Mouse (Mus musculus) midbrain, embryonic 14.5 days (tissue): Measurements from ENCODE around the gene Spata1. TPM values are rescaled to one million over a fixed set of nuclear protein-coding genes. Genes with fewer than 3 reads are reported as not detected.

Experiments used
- ATAC-seq: fragments of 200-750 bp; cut with Nextera tagmentation; 2 replicates; pipeline ENCODE4 v1.8.0; 2017; ENCODE audit warnings: moderate number of reproducible peaks, moderate library complexity; ENCODE audit not compliant: low FRiP score, low TSS enrichment
- DNase-seq: peaks from one replicate; pipeline ENCODE4 v3.0.0-alpha.2; 2015
- H3K27ac ChIP-seq: fragments of 300-500 bp; sonication (generic); replicated peaks from 2 replicates; pipeline ENCODE4 v1.5.1; 2014; ENCODE audit warnings: mild to moderate bottlenecking, low read depth, low read length, moderate library complexity
- H3K27me3 ChIP-seq: fragments of 300-500 bp; sonication (generic); 2 replicates; pipeline ENCODE4 v1.6.1; 2014; ENCODE audit warnings: low read length, control low read depth, mixed read lengths; ENCODE audit not compliant: control insufficient read depth, insufficient read depth
- H3K36me3 ChIP-seq: fragments of 300-500 bp; sonication (generic); 2 replicates; pipeline ENCODE4 v1.6.1; 2014; ENCODE audit warnings: low read length, control low read depth; ENCODE audit not compliant: control insufficient read depth, insufficient read depth
- H3K4me1 ChIP-seq: fragments of 300-500 bp; sonication (generic); 2 replicates; pipeline ENCODE4 v1.6.1; 2014; ENCODE audit warnings: mild to moderate bottlenecking, antibody characterized with exemption, low read length, control low read depth; ENCODE audit not compliant: control insufficient read depth, insufficient read depth
- H3K4me2 ChIP-seq: fragments of 300-500 bp; sonication (generic); 2 replicates; pipeline ENCODE4 v1.6.1; 2014; ENCODE audit warnings: mild to moderate bottlenecking, low read length, moderate library complexity
- H3K4me3 ChIP-seq: fragments of 300-500 bp; sonication (generic); replicated peaks from 2 replicates; pipeline ENCODE4 v1.5.1; 2014; ENCODE audit warnings: low read depth, low read length
- H3K9ac ChIP-seq: fragments of 300-500 bp; sonication (generic); replicated peaks from 2 replicates; pipeline ENCODE4 v1.6.1; 2014; ENCODE audit warnings: mild to moderate bottlenecking, low read length, moderate library complexity
- H3K9me3 ChIP-seq: fragments of 300-500 bp; sonication (generic); 2 replicates; pipeline ENCODE4 v1.6.1; 2016; ENCODE audit warnings: low read length, control low read depth, mixed read lengths; ENCODE audit not compliant: control insufficient read depth
- WGBS: fragments of 180-500 bp; shearing (Covaris S2); extraction: QIAGEN DNeasy Blood & Tissue Kit; methylation state at CpG from one replicate; pipeline ENCODE4 v1.1.7; 2014; 5-methylcytosine and 5-hydroxymethylcytosine counted together
- polyA plus RNA-seq: library from polyadenylated mRNA; unstranded; fragments of >200 nt; fragmentation: Nextera tagmentation; extraction: Ambion mirVana; gene quantifications from 2 replicates; pipeline ENCODE4 v1.2.1, GENCODE M21; 2014

Gene Spata1
- polyA plus RNA-seq, 1 experiment from 2014 or later = 4.6 TPM

- Histone ChIP-seq H3K9ac (no peak overlapping the region), H3K9me3 (no peaks in the 10 kb centered on the region), H3K4me3 (no peak overlapping the region), H3K27ac (no peak overlapping the region), H3K4me2 (no peak overlapping the region), H3K4me1 (peaks cover 3% of the 10 kb centered on the region; the same call in 1 of the 2 replicates), H3K36me3 (peaks cover 66% of the 10 kb centered on the region), H3K27me3 (no peaks in the 10 kb centered on the region)
- DNase-seq (no peak), ATAC-seq (no peak)
- 95% methylated on average over 7 of the region's 7 CpGs for WGBS
Measured at GRCm38 (mm10) chr3:146506711-146507110, 7.2 kb upstream of the Spata1 start.

- Histone ChIP-seq H3K4me1 (peaks cover 17% of the 10 kb centered on the region), H3K9ac (no peak overlapping the region), H3K27me3 (no peaks in the 10 kb centered on the region), H3K9me3 (no peaks in the 10 kb centered on the region), H3K27ac (no peak overlapping the region), H3K36me3 (peaks cover 23% of the 10 kb centered on the region), H3K4me2 (peak overlapping the region; percentile 70), H3K4me3 (peak overlapping the region; percentile 72)
- DNase-seq = no peak
- no peak for ATAC-seq
- WGBS = 57% methylated on average over 5 of the region's 5 CpGs
Measured at GRCm38 (mm10) chr3:146501601-146502123, 2.1 kb upstream of the Spata1 start.

GRCm38 (mm10) chr3:146500810-146501201 is 1.3 kb upstream of the Spata1 start:
- Histone ChIP-seq H3K27me3 (no peaks in the 10 kb centered on the region), H3K9me3 (no peaks in the 10 kb centered on the region), H3K36me3 (peaks cover 17% of the 10 kb centered on the region), H3K4me1 (peaks cover 17% of the 10 kb centered on the region), H3K9ac (peak overlapping the region; percentile 73), H3K4me2 (peak overlapping the region; percentile 70), H3K27ac (no peak overlapping the region), H3K4me3 (peak overlapping the region; percentile 72)
- 11% methylated on average over 5 of the region's 5 CpGs for WGBS
- ATAC-seq (no peak), DNase-seq (peak; percentile 5)

- Histone ChIP-seq H3K9ac (peak overlapping the region; percentile 73), H3K4me1 (peaks cover 17% of the 10 kb centered on the region)
- WGBS = under 1% methylated on average over 57 of the region's 57 CpGs
Measured at GRCm38 (mm10) chr3:146500003-146500809, 653 bp upstream of the Spata1 start.

GRCm38 (mm10) chr3:146498989-146499388 is 564 bp downstream of the Spata1 start:
- Histone ChIP-seq H3K27ac (peak overlapping the region; percentile 75), H3K27me3 (no peaks in the 10 kb centered on the region), H3K9ac (peak overlapping the region; percentile 73), H3K4me1 (peaks cover 17% of the 10 kb centered on the region), H3K9me3 (no peaks in the 10 kb centered on the region), H3K36me3 (peaks cover 8% of the 10 kb centered on the region), H3K4me3 (peak overlapping the region; percentile 72), H3K4me2 (peak overlapping the region; percentile 70)
- DNase-seq (no peak), ATAC-seq (no peak)
- 4% methylated on average over 13 of the region's 13 CpGs for WGBS

More at GRCm38 (mm10) chr3:146500003-146500809, 653 bp upstream of the Spata1 start:
- ATAC-seq = peak; percentile 85
- H3K9me3 ChIP-seq = no peaks in the 10 kb centered on the region
- peak; percentile 75 for DNase-seq
- peak overlapping the region; percentile 70 for H3K4me2 ChIP-seq
- no peaks in the 10 kb centered on the region for H3K27me3 ChIP-seq
- H3K27ac ChIP-seq = peak overlapping the region; percentile 75
- H3K4me3 ChIP-seq = peak overlapping the region; percentile 72
- peaks cover 11% of the 10 kb centered on the region for H3K36me3 ChIP-seq

GRCm38 (mm10) chr3:146494941-146495340 is 4.6 kb downstream of the Spata1 start:
- no peak overlapping the region for H3K4me2 ChIP-seq
- DNase-seq (no peak), ATAC-seq (no peak)
- no peaks in the 10 kb centered on the region for H3K27me3 ChIP-seq
- H3K4me3 ChIP-seq = no peak overlapping the region
- no peaks in the 10 kb centered on the region for H3K9me3 ChIP-seq
- H3K27ac ChIP-seq = no peak overlapping the region
- no peak overlapping the region for H3K9ac ChIP-seq
- 10% methylated on average over 8 of the region's 8 CpGs for WGBS
- H3K4me1 ChIP-seq = no peaks in the 10 kb centered on the region
- H3K36me3 ChIP-seq = no peaks in the 10 kb centered on the region

GRCm38 (mm10) chr3:146486464-146486863 is 13.1 kb downstream of the Spata1 start:
- 81% methylated on average over 4 of the region's 4 CpGs for WGBS
- Histone ChIP-seq H3K4me3 (no peak overlapping the region), H3K4me1 (no peaks in the 10 kb centered on the region), H3K36me3 (no peaks in the 10 kb centered on the region), H3K27ac (no peak overlapping the region), H3K9me3 (no peaks in the 10 kb centered on the region), H3K27me3 (no peaks in the 10 kb centered on the region), H3K4me2 (no peak overlapping the region), H3K9ac (no peak overlapping the region)
- DNase-seq (no peak), ATAC-seq (no peak)

- 73% methylated on average over 2 of the region's 2 CpGs for WGBS
- ATAC-seq (no peak), DNase-seq (no peak)
- Histone ChIP-seq H3K36me3 (no peaks in the 10 kb centered on the region), H3K27ac (no peak overlapping the region), H3K27me3 (no peaks in the 10 kb centered on the region), H3K4me3 (no peak overlapping the region), H3K9ac (no peak overlapping the region), H3K4me2 (no peak overlapping the region), H3K4me1 (no peaks in the 10 kb centered on the region), H3K9me3 (no peaks in the 10 kb centered on the region)
Measured at GRCm38 (mm10) chr3:146482044-146482443, 17.5 kb downstream of the Spata1 start.

GRCm38 (mm10) chr3:146474428-146474827 is 25.1 kb downstream of the Spata1 start:
- Histone ChIP-seq H3K36me3 (no peaks in the 10 kb centered on the region), H3K4me1 (no peaks in the 10 kb centered on the region), H3K4me3 (no peak overlapping the region), H3K27ac (no peak overlapping the region), H3K9me3 (no peaks in the 10 kb centered on the region), H3K4me2 (no peak overlapping the region), H3K9ac (no peak overlapping the region), H3K27me3 (no peaks in the 10 kb centered on the region)
- DNase-seq = no peak
- 93% methylated on average over 3 of the region's 3 CpGs for WGBS
- ATAC-seq = no peak
